Mouse (Mus musculus) spleen, postnatal 14 days (tissue): Measurements from ENCODE around the gene Hlcs.
"Not testable (repeated sequence)": the region's sequence is repeated elsewhere in the genome, so short reads cannot be mapped to it uniquely, and the experiment has no call there.

ENCODE experiments used
- DNase-seq, 2 experiments: peaks; one replicate each; pipeline ENCODE4 v3.0.0; 2021 to 2022; ENCODE audit warnings: low spot score in 2 of 2

Hlcs gene

DNA sequence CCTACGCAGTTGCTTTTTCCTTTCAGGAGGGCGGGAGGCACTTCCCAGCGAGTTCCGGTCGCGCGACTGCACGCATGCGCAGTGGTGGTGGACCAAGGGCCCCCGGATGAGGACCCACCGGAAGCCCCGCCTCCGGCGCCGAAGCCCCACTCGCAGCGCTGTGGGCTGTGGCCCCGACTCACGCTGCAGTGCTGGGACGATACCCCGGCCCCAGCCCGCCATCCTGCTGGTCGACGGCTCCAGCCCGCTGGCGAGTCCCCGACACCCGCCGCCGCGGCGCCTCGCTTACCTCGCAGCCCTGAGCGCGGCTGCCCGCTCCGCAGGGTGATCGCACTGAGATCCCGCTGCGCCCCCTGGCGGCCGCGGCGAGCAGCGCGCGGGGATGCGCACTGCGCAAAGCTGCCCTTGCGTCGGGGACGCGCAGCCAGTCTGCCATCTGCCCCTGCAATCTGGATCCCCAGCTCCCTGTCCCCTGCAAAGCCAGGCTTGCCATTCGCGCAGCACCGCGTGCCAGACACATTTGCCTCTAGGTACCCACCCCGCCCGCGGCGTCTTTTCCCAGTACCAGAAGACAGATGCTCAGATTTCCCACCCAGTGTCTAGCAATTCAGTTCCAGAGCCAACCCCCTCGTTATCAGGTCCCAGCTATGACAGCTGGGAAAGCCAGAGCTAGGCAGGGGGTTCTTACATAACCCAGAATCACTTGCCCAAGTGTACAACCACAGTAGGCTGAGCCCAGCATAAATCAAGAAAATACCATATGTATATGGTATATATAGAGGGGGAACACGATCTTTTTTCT is at the start of gene Hlcs:
Gene Hlcs, minus strand, starts transcription at position 343 of the 802 bp plus-strand sequence.
- peak; percentile 93 to 96 for DNase-seq

DNA sequence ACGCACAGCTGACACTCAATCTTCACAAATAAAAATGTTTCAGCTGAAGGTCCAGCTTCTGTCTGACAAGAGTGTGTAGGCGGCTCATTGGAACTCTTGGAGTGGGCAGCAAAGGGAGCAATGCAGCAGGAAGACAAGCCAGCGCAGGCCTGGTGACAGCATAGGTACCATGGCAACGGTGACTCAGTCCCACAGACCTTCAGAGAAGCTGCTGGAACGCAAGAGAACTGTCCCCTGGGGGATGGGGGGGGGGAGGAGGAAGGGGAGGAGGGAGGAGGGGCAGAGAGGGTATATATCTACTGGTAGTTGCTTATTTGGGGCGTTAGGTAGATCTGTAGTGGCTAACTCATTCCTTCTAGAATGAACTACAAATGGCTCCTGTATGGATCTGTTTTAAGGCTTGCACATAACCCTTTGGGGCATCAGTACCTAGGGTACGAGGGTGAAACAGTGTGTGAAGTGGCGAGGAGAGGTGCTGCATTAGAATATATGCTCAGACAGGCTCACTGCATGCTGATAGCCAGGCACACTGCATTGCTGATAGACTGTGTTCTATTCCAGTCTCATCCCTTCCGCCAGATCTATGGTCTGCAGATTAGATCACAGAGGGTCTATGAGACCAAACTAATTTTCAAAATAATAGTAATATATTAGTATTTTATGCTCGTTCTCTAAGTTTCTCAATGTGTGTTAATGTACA is 49.0 kb upstream of the Hlcs start:
- DNase-seq = no peak

DNA sequence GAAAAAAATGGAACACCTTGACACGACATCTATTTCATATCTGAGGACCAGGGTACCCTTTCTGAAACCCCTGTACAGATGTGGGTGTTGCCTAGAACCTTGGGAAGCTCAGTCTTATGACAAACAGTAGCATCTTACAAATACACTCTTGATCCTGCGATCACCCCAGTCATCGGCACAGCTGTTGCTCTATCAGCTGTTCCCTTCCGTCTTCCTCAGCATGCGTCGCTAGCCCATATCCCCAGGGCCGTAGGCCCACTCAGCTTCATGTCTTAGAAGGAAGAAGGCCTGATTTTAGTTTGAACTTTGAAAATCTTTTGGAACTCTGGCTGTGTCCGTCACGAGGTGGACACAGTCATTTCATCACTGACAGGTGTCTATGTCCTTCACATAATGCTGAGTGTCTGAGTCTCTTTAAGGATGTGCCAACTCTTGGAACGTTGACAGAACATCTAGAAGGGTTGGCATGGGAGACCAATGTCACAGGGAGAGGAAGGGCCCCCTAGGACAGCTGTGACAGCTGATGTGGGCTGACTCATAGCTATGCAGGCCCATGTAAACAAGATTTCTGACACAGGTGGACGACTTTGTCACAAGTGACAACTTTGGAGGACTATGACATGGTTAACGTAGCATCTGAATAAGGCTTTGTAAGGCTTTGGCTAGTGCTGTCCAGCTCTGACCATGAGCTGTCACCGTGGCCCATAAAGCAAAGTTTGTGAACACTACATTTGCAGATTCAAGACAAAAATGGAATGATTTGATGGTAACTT is 47.4 kb upstream of the Hlcs start:
- no peak for DNase-seq

DNA sequence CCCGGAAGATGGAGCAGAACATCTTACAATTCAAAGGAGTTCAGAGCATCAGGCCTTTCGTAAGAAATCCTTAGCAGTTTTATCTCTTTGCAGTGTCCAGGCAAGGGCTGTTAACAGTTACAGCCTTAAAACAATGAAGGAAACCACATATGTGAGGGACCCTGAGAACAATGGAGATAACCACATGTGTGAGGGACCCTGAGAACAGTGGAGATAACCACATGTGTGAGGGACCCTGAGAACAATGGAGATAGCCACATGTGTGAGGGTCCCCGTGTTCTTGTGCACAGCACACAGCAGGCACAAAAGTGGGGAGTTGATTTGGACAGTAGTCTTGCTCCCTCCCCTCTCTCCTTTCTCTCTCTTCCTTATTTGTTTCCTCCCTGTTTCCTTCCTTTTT is 44.7 kb upstream of the Hlcs start:
- no peak for DNase-seq

DNA sequence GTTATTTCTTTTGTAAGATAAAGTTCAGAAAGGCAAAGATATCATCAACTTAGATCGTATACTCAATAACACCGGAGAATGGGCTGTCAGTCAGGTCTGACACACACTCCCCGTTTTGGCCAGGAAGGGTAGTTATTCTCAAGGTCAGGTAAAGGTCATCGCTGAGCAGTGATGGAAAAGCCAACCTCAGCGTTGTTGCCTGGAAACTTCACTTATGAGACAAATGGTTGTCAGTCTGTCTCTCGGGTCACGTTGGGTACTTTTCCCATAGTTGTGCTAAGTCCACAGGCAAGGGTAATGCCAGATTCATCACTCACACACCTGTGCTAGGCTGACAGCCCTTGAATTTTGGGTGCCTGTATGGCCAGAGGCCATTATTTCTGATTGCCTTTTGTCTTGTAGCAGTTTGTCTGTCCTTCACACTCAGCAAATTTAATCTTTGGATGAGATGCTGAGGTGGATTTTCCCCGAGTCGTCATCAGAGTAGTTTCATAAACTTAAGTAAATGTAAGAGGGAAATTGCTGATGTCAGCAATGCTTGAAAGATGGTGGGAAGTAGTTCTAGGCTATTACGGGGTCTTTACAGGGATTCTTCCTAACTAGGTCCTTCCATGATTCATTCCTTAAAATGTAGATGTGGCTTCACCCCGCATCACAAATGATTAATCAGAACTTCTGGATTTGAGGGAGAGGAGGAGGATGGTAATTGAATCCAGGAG is 43.6 kb upstream of the Hlcs start:
- DNase-seq = no peak

DNA sequence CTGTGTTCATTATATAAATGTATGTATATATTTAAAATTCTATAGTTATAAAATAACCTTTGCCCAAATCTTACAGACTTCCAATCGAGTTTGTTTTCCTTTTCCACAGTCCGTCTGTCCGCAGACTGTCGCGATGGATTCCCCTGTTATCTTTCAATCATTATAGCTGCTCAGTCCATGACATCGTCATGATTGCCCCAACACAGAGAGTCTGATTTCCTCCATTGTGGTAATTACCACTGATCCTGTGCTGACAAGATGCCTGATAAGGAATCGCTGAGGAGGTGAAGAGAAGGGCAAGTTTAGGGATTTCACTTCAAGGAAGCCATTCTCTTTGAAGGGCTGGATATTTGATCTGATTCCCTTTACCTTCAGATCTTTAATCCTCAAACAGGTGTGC is 42.7 kb upstream of the Hlcs start:
- no peak for DNase-seq

DNA sequence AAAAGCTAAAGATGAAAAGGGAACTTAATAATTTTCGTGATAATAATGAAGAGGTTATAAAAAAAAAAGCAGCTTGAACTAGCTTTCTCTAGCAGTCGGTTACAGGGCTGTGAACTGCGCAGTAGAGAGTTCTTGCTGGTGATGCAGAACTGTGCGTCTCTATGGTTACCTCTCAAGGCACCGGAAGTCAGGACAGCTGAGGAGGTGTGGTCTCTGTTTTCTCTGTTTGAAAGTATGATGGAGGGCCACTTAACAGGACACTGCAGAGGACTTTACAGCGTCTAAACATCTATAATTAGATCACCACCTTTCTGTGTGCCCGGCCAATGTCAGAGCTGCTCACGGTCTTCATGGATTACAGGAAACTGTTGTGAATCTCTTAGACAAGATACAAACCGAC is 41.1 kb upstream of the Hlcs start:
- no peak for DNase-seq

DNA sequence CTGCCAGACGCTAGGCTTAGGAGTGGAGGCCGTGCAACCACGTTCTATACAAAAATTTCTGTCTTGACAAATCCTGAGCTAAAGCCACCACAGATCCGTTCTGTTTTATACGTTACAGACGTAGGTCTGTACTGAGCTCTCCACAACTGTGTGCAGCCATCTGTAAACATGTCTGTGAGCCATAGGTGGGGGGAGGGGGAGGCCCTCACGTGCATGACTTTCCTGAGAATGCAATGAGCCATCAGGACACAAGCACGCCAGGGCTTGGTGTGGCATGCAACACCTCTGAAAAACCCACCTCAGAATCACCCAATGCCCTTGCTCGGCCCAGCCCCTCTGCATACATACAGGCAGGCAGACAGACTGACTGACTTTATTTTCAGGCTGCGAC is 36.9 kb upstream of the Hlcs start:
- no peak for DNase-seq

DNA sequence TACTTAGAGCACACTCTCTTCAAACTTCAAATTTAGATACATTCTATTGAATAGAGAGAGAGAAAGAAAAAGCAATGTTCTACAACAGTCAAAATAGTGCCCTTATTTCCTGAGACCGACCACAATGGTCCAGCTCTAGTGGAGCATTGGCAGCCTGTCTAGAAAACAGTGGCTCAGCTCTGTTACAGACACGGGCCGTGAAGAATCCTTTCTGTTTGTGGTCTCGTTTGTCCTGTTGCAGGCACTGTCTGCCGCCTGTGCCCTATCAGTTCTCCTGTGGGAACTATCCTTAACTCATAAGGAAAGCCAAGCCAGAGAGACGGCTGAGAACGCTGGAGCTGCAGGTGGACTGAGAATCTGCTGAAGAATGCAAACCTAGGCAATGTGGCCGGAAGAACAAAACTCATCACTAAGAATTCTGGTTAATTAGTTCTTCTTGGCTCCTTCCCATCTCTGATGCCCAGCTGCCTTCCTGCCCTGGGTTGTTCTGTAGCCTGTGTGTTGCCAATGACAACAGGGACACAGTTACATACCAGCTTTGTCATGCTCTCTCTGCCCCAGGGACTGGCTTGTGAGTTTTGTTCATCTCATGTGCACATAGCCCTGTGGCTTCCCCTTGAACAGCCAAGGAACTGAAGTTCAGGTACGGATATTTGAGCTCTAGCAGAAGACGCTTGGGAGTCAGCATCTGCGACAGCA is 36.4 kb upstream of the Hlcs start:
- no peak for DNase-seq

DNA sequence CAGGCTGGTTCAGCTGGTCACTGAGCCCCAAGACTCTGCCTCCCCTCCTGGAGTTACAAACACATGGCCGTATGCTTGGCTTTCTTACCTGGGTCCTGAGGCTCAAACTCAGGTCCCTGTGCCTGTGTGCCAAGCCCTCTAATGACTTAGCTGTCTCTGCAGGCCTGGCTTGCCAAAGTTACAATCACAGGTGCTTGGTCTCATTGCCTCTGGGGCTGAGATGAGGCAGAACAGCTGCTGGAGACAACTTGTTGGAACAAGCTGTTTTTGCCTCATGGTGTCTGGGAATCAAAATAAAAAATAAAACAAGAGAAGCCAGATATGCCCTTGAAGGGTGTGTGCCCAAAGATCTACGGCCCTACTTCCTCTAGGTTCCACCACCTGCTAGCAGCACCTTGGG is 35.4 kb upstream of the Hlcs start:
- no peak for DNase-seq

DNA sequence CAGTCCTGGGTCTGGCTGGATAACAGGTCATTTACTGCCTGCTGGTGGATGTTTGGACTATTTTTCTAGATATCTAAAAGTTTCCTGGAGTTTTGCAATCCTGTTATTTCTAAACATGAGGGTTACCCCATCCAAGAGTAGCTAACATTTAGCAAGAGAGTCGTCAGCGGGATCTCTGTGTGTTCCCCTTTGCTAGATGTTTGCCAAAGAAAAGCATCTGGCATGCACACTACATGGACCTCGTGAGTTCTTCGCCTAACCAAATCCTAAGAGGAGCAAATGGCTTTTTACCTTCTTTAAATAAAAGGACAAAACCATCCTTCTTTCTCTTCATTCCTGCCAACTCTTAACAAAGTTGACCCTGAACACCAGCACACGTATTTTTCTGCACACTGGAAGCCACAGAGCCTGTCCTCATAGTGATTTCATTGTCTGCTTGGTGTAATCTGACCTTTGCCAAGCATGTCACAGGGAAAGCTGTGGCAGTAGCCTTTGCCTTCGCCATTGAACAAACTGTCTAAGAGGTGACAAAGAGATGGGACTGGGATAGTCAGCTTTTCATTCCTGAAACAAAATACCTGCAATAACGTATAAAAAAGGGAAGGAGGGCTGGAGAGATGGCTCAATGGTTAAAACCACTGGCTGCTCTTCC is 33.8 kb upstream of the Hlcs start:
- no peak for DNase-seq

DNA sequence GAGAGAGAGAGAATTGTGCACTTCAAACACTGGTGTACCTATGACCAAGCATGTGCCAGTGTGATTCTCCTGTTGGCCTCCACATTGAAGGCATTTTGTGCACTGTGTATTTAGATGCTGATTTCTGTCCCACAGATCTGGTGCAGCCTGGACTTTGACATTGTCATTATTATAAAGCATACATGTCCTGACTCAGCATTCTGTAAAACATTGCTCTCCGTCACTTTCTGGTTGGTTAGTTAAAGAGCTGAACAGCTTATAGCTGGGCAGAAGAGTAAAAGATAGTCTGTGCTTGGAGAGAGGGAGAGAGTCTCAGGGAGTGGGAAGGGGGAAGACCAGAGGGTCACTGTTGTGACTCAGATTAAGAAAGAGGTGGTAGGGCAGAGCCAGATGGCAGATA is 32.4 kb upstream of the Hlcs start:
- DNase-seq = no peak

DNA sequence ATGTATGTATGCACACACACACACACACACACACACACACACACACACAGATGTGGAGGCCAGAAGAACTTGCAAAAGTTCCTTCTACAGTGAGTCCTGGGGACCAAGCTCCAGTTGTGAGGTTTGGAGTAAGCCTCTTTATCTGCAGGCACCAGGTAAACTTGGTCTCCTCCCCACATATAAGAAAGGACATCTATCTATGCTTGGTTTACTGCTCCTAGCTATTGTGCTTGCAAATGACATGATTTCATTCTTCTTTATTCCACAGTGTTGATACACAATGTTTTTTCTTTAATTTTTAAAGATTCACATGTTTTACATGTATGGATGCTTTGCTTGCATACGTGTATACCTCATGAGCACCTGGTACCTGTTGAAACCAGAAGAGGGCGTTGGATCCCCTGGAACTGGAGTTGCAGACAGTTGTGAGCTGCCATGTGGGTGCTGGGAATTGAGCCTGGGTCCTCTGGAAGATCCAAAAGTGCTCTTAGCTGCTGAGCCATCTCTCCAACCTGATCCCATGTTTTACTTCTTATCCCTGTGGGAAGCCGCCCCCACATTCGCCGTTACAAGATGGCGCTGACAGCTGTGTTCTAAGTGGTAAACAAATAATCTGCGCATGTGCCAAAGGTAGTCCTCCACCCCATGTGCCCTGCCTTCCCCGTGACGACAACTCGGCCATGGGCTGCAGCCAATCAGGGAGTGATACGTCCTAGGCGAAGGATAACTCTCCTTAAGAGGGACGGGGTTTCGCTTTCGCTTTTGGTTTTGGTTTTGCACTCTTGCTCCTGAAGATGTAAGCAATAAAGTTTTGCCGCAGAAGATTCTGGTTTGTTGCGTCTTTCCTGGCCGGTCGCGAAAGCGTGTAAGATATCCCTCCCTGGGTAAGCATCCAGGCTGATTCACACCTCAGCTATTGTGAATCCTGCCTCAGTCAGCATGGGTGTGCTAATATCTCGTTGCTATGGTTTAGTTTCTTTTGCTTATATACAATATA is 26.1 kb upstream of the Hlcs start:
- DNase-seq = not testable (repeated sequence)

DNA sequence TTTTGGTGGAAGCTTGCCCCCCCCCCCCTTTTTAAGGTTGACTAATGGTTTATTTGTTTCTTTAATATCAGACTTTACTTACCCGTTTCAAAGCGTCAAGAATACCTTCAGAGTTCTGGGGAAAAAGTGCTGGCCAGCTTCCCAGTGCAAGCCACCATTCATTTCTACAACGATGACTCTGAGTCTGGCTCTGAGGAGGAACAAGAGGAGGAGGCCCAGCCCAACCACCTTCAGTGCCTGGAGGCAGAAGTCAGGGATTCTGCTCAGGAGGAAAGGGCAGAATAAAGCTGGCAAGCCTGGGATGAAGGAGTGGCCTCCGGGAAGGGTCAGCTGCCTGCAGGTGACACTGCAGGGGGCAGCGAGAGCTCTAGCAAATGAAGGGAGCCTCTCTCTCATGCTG is 22.3 kb upstream of the Hlcs start:
- no peak for DNase-seq

DNA sequence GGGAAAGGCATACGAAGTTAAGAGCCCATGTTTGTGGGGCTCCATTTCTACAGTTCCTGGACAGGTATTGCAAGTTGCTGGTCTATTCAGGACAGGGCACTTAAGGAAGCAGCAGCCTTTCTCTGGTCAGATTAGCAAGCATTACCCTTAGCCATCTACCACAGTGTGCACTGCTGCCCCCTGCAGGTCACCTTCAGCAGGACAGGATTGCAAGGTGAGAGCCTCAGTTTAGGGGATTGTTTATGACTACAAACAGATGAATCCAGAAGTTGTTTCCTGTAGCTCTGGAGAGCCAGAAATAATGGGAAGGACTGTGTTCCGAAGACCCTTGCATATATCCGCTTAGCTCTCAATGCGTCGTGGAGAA is 18.5 kb upstream of the Hlcs start:
- DNase-seq = peak; percentile 44 to 68

DNA sequence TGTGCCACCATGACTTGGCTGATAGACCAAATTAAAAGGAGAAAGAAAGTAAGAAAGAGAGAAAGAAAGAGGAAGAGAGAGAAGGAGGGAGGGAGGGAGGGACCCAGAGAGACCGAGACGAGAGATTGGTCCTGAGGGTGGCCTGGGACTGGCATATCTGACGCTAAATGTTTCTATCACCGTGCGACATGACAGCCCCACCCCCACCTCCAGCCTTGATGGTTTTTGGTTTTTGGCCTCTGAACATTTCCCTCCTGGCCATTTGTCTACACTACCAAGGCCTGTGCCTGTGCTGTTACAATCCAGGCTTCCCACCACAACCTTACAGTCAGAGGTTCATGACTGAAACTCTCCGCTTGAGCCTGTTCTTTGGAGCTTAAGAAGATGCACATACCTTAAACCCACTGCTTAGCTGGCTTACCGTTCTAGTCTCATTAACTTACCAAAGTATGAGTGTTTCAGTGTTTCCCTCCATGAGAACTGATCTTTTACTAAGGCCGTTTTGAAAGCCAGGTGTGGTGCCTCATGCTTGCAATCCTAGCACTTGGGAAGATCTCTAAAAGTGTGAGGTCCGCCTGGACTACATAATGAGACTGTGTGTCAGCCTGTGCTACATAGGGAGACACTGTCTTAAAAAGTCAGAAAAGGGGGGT is 18.0 kb upstream of the Hlcs start:
- no peak for DNase-seq

DNA sequence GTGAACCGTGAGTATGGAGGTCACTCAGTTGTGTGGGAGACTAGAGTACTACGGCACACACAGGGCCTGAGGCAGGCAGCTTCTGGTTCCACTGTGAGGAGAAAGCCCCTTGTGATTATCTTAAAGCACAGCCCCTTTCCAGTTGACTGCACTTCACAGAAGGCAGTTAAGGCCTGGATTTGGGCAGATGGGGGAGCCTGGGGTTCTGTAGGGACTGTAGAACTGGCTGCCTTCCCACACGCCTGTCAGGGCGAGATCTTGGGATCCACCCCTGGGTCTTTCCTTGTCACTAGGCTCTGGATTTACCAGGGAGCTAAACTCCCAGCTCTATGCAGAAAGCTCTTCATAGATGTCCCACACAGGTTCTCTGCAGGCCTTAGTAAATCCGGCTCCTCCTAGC is 17.1 kb upstream of the Hlcs start:
- no peak for DNase-seq

DNA sequence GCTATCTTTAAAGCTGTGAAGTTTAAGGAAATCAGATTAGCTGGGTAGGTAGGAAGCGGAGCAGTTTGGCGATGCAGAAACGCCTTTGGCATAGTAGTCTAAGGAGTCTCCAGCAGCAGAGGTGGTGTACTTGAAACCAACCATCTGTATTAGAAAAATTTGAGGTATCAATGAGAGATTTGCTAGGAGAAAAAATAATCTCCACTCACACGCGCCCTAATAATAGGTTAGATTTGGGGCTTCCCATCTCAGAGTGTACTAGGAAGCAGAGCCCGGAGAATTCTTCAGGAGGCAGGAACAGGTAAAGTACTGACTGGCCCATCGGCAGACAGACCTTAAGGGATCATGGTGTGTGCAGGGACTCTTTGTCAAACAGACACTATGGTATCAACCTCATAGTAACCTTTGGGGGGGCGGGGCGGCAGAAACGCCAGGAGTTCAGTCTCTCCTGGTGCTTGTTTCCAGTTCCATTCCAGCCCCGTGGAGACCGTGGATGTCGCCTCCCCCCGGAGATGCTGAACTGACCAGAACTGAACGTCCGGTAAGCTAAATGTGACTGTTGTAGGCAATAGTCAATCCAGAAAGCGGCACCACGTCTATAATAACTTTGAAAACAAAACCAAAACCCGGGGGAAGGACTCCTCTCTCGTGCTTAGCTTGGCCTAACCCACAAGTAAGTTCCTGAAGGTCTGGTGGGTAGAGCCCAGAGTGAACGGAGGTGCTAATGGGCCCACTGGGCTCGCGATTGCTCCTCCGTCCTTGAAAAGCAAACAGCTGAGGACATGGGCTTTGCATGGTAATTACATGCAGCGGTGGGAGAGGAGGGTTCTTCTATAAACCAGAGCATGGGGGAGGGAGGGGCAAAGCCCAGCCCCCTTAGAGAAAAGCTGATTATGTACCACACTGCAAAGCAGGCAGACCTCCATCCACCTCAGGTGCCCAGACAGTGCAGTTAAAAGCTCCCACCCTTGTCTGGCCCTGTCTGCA is 15.8 kb upstream of the Hlcs start:
- DNase-seq = no peak
